Mouse (Mus musculus): ENCODE results near the gene A430005L14Rik. TPM values are rescaled to one million over a fixed set of nuclear protein-coding genes. Genes with fewer than 3 reads are reported as not detected.
A peak's percentile ranks its signal among the peaks of the same experiment; 100 is the strongest.

A430005L14Rik gene
- polyA plus RNA-seq, 1 experiment: 29.2 TPM

GRCm38 (mm10) chr4:153943243-153943642, 13.8 kb upstream of the A430005L14Rik start:
- H3K36me3 ChIP-seq (ENCODE audit: control insufficient read depth, insufficient read depth): no peaks in the 10 kb centered on the region
- H3K27me3 ChIP-seq (ENCODE audit: control insufficient read depth, insufficient read depth, insufficient read length): no peaks in the 10 kb centered on the region

GRCm38 (mm10) chr4:153944261-153944660, 12.8 kb upstream of the A430005L14Rik start:
- Histone ChIP-seq H3ac (ENCODE audit: control insufficient read depth, insufficient read length) (no peak overlapping the region), H3K4me3 (no peak overlapping the region), H3K36me3 (ENCODE audit: control insufficient read depth, insufficient read depth) (no peaks in the 10 kb centered on the region), H3K79me2 (ENCODE audit: control insufficient read depth, insufficient read depth) (no peaks in the 10 kb centered on the region), H3K4me2 (ENCODE audit: low read depth) (no peak overlapping the region), H3K27me3 (ENCODE audit: control insufficient read depth, insufficient read depth, insufficient read length) (no peaks in the 10 kb centered on the region)
- TF ChIP-seq USF1 (IDR thresholded peaks at IDR 0.05; ENCODE audit: low read depth): no peak
- TF ChIP-seq TCF12 (IDR thresholded peaks at IDR 0.05; ENCODE audit: insufficient read depth, poor library complexity, severe bottlenecking): no peak
- no peak for TF ChIP-seq SRF (IDR thresholded peaks at IDR 0.05; ENCODE audit: control insufficient read depth, insufficient read length, low read depth)
- no peak for TF ChIP-seq TCF3 (IDR thresholded peaks at IDR 0.05; ENCODE audit: insufficient read length, low read depth)
- TF ChIP-seq E2F4 (IDR thresholded peaks at IDR 0.05; ENCODE audit: insufficient read depth): no peak
- no peak for TF ChIP-seq MYOG (IDR thresholded peaks at IDR 0.05; ENCODE audit: control insufficient read depth in 1 of 3, insufficient read depth in 1 of 3, insufficient read length in 2 of 3, low read depth in 2 of 3)
- TF ChIP-seq CEBPB (IDR thresholded peaks at IDR 0.05; ENCODE audit: insufficient read depth, poor library complexity, severe bottlenecking): no peak
- TF ChIP-seq MYOD1 (IDR thresholded peaks at IDR 0.05; ENCODE audit: control insufficient read depth in 1 of 3, insufficient read length in 2 of 3, low read depth in 2 of 3): no peak

More at GRCm38 (mm10) chr4:153943243-153943642, 13.8 kb upstream of the A430005L14Rik start:
- TF ChIP-seq POLR2A (IDR thresholded peaks at IDR 0.05; ENCODE audit: insufficient read length, low read depth) (no peak), USF1 (IDR thresholded peaks at IDR 0.05; ENCODE audit: low read depth) (no peak), MAX (IDR thresholded peaks at IDR 0.05; ENCODE audit: low read depth) (no peak), SRF (IDR thresholded peaks at IDR 0.05; ENCODE audit: control insufficient read depth, insufficient read length, low read depth) (no peak), E2F4 (IDR thresholded peaks at IDR 0.05; ENCODE audit: insufficient read depth) (no peak), CEBPB (IDR thresholded peaks at IDR 0.05; ENCODE audit: insufficient read depth, poor library complexity, severe bottlenecking) (no peak), MYOD1 (IDR thresholded peaks at IDR 0.05; ENCODE audit: control insufficient read depth in 1 of 3, insufficient read length in 2 of 3, low read depth in 2 of 3) (no peak), POLR2AphosphoS2 (IDR thresholded peaks at IDR 0.05; ENCODE audit: insufficient read length, low read depth) (no peak), REST (IDR thresholded peaks at IDR 0.05; ENCODE audit: insufficient read depth, insufficient read length) (no peak), TCF12 (IDR thresholded peaks at IDR 0.05; ENCODE audit: insufficient read depth, poor library complexity, severe bottlenecking) (no peak), TCF3 (IDR thresholded peaks at IDR 0.05; ENCODE audit: insufficient read length, low read depth) (no peak)
- Histone ChIP-seq H3K4me3 (no peak overlapping the region), H3ac (ENCODE audit: control insufficient read depth, insufficient read length) (no peak overlapping the region), H3K4me2 (ENCODE audit: low read depth) (no peak overlapping the region), H3K79me2 (ENCODE audit: control insufficient read depth, insufficient read depth) (no peaks in the 10 kb centered on the region)

GRCm38 (mm10) chr4:153945741-153946140, 11.3 kb upstream of the A430005L14Rik start:
- Histone ChIP-seq H3ac (ENCODE audit: control insufficient read depth, insufficient read length) (no peak overlapping the region), H3K4me3 (no peak overlapping the region), H3K79me2 (ENCODE audit: control insufficient read depth, insufficient read depth) (no peaks in the 10 kb centered on the region), H3K36me3 (ENCODE audit: control insufficient read depth, insufficient read depth) (no peaks in the 10 kb centered on the region), H3K27me3 (ENCODE audit: control insufficient read depth, insufficient read depth, insufficient read length) (no peaks in the 10 kb centered on the region), H3K4me2 (ENCODE audit: low read depth) (no peak overlapping the region)
- TF ChIP-seq USF1 (IDR thresholded peaks at IDR 0.05; ENCODE audit: low read depth) (no peak), TCF12 (IDR thresholded peaks at IDR 0.05; ENCODE audit: insufficient read depth, poor library complexity, severe bottlenecking) (no peak), REST (IDR thresholded peaks at IDR 0.05; ENCODE audit: insufficient read depth, insufficient read length) (no peak), POLR2A (IDR thresholded peaks at IDR 0.05; ENCODE audit: insufficient read length, low read depth) (no peak)

GRCm38 (mm10) chr4:153950372-153950771, 6.7 kb upstream of the A430005L14Rik start:
- peak overlapping the region; percentile 78 for H3K4me2 ChIP-seq (ENCODE audit: low read depth)
- peak overlapping the region; percentile 31 for H3K4me3 ChIP-seq
- H3ac ChIP-seq (ENCODE audit: control insufficient read depth, insufficient read length): no peak overlapping the region
- no peaks in the 10 kb centered on the region for H3K36me3 ChIP-seq (ENCODE audit: control insufficient read depth, insufficient read depth)
- no peaks in the 10 kb centered on the region for H3K27me3 ChIP-seq (ENCODE audit: control insufficient read depth, insufficient read depth, insufficient read length)
- no peaks in the 10 kb centered on the region for H3K79me2 ChIP-seq (ENCODE audit: control insufficient read depth, insufficient read depth)
- no peak for TF ChIP-seq TCF3 (IDR thresholded peaks at IDR 0.05; ENCODE audit: insufficient read length, low read depth)
- TF ChIP-seq POLR2AphosphoS2 (IDR thresholded peaks at IDR 0.05; ENCODE audit: insufficient read length, low read depth): no peak
- no peak for TF ChIP-seq TCF12 (IDR thresholded peaks at IDR 0.05; ENCODE audit: insufficient read depth, poor library complexity, severe bottlenecking)
- no peak for TF ChIP-seq CEBPB (IDR thresholded peaks at IDR 0.05; ENCODE audit: insufficient read depth, poor library complexity, severe bottlenecking)
- TF ChIP-seq REST (IDR thresholded peaks at IDR 0.05; ENCODE audit: insufficient read depth, insufficient read length): no peak
- TF ChIP-seq SRF (IDR thresholded peaks at IDR 0.05; ENCODE audit: control insufficient read depth, insufficient read length, low read depth): no peak
- no peak for TF ChIP-seq MYOD1 (IDR thresholded peaks at IDR 0.05; ENCODE audit: control insufficient read depth in 1 of 3, insufficient read length in 2 of 3, low read depth in 2 of 3)
- no peak for TF ChIP-seq USF1 (IDR thresholded peaks at IDR 0.05; ENCODE audit: low read depth)
- no peak for TF ChIP-seq E2F4 (IDR thresholded peaks at IDR 0.05; ENCODE audit: insufficient read depth)
- no peak for TF ChIP-seq POLR2A (IDR thresholded peaks at IDR 0.05; ENCODE audit: insufficient read length, low read depth)
- TF ChIP-seq MYOG (IDR thresholded peaks at IDR 0.05; ENCODE audit: control insufficient read depth in 1 of 3, insufficient read depth in 1 of 3, insufficient read length in 2 of 3, low read depth in 2 of 3): no peak
- TF ChIP-seq MAX (IDR thresholded peaks at IDR 0.05; ENCODE audit: low read depth): no peak

GRCm38 (mm10) chr4:153951150-153951549, 5.9 kb upstream of the A430005L14Rik start:
- H3K79me2 ChIP-seq (ENCODE audit: control insufficient read depth, insufficient read depth): no peaks in the 10 kb centered on the region
- H3ac ChIP-seq (ENCODE audit: control insufficient read depth, insufficient read length): no peak overlapping the region
- TF ChIP-seq POLR2A (IDR thresholded peaks at IDR 0.05; ENCODE audit: insufficient read length, low read depth): no peak
- no peak for TF ChIP-seq TCF12 (IDR thresholded peaks at IDR 0.05; ENCODE audit: insufficient read depth, poor library complexity, severe bottlenecking)
- TF ChIP-seq CEBPB (IDR thresholded peaks at IDR 0.05; ENCODE audit: insufficient read depth, poor library complexity, severe bottlenecking): no peak
- TF ChIP-seq REST (IDR thresholded peaks at IDR 0.05; ENCODE audit: insufficient read depth, insufficient read length): no peak
- TF ChIP-seq POLR2AphosphoS2 (IDR thresholded peaks at IDR 0.05; ENCODE audit: insufficient read length, low read depth): no peak
- no peak for TF ChIP-seq SRF (IDR thresholded peaks at IDR 0.05; ENCODE audit: control insufficient read depth, insufficient read length, low read depth)
- TF ChIP-seq E2F4 (IDR thresholded peaks at IDR 0.05; ENCODE audit: insufficient read depth): no peak
- TF ChIP-seq MAX (IDR thresholded peaks at IDR 0.05; ENCODE audit: low read depth): no peak
- no peak for TF ChIP-seq USF1 (IDR thresholded peaks at IDR 0.05; ENCODE audit: low read depth)
- peak overlapping the region; percentile 73 for H3K4me2 ChIP-seq (ENCODE audit: low read depth)
- H3K27me3 ChIP-seq (ENCODE audit: control insufficient read depth, insufficient read depth, insufficient read length): no peaks in the 10 kb centered on the region
- H3K4me3 ChIP-seq: peak overlapping the region; percentile 31
- H3K36me3 ChIP-seq (ENCODE audit: control insufficient read depth, insufficient read depth): no peaks in the 10 kb centered on the region

All from myocyte (in vitro differentiated cells).